Mouse (Mus musculus) lung, embryonic 16.5 days (tissue): Measurements from ENCODE around the gene Ap5z1. TPM values are rescaled to one million over a fixed set of nuclear protein-coding genes. Genes with fewer than 3 reads are reported as not detected.

Experiments used
- ATAC-seq: fragments of 200-750 bp; cut with Nextera tagmentation; 2 replicates; pipeline ENCODE4 v1.8.0; 2017; ENCODE audit warnings: low read depth, mild to moderate bottlenecking, moderate library complexity
- H3K27ac ChIP-seq: fragments of 300-500 bp; sonication (generic); 2 replicates; pipeline ENCODE4 v1.5.1; 2014; ENCODE audit warnings: mild to moderate bottlenecking, control low read depth, low read length
- H3K27me3 ChIP-seq: fragments of 300-500 bp; sonication (generic); 2 replicates; pipeline ENCODE4 v1.6.1; 2014; ENCODE audit warnings: low read depth, low read length, mixed read lengths; ENCODE audit not compliant: control insufficient read depth, insufficient read depth
- H3K36me3 ChIP-seq: fragments of 300-500 bp; sonication (generic); 2 replicates; pipeline ENCODE4 v1.6.1; 2014; ENCODE audit warnings: low read length; ENCODE audit not compliant: control insufficient read depth, insufficient read depth
- H3K4me1 ChIP-seq: fragments of 300-500 bp; sonication (generic); replicated peaks from 2 replicates; pipeline ENCODE4 v1.6.1; 2014; ENCODE audit warnings: low read length, mixed read lengths; ENCODE audit not compliant: control insufficient read depth, insufficient read depth
- H3K4me2 ChIP-seq: fragments of 300-500 bp; sonication (generic); 2 replicates; pipeline ENCODE4 v1.6.1; 2014; ENCODE audit warnings: low read depth, low read length, control low read depth
- H3K4me3 ChIP-seq: fragments of 300-500 bp; sonication (generic); 2 replicates; pipeline ENCODE4 v1.5.1; 2014; ENCODE audit warnings: mild to moderate bottlenecking, low read length, control low read depth
- H3K9ac ChIP-seq: fragments of 300-500 bp; sonication (generic); 2 replicates; pipeline ENCODE4 v1.6.1; 2014; ENCODE audit warnings: low read length, control low read depth
- H3K9me3 ChIP-seq: fragments of 300-500 bp; sonication (generic); 2 replicates; pipeline ENCODE4 v1.6.1; 2016; ENCODE audit warnings: low read length; ENCODE audit not compliant: control insufficient read depth
- WGBS: fragments of 180-500 bp; shearing (Covaris S2); extraction: QIAGEN DNeasy Blood & Tissue Kit; methylation state at CpG from one replicate; pipeline ENCODE4 v1.1.7; 2014; 5-methylcytosine and 5-hydroxymethylcytosine counted together
- polyA plus RNA-seq: library from polyadenylated mRNA; unstranded; fragments of >200 nt; fragmentation: Nextera tagmentation; extraction: Ambion mirVana; gene quantifications from 2 replicates; pipeline ENCODE4 v1.2.1, GENCODE M21; 2015

Ap5z1 gene
- polyA plus RNA-seq, 1 experiment from 2014 or later = 10.3 TPM

- no peak for ATAC-seq
- no peak overlapping the region for H3K27ac ChIP-seq
- H3K36me3 ChIP-seq = peaks cover 12% of the 10 kb centered on the region
- no peak overlapping the region for H3K4me2 ChIP-seq
- 85% methylated on average over 5 of the region's 5 CpGs for WGBS
- H3K9ac ChIP-seq = no peak overlapping the region
- H3K4me3 ChIP-seq = no peak overlapping the region
- H3K9me3 ChIP-seq = no peaks in the 10 kb centered on the region
- no peaks in the 10 kb centered on the region for H3K27me3 ChIP-seq
- H3K4me1 ChIP-seq = peaks cover 27% of the 10 kb centered on the region
Measured at GRCm38 (mm10) chr5:142434052-142434451, 29.7 kb upstream of the Ap5z1 start.

GRCm38 (mm10) chr5:142435736-142436135, 28.0 kb upstream of the Ap5z1 start:
- ATAC-seq = no peak
- H3K4me2 ChIP-seq = no peak overlapping the region
- H3K36me3 ChIP-seq = peaks cover 12% of the 10 kb centered on the region
- H3K4me1 ChIP-seq = peaks cover 34% of the 10 kb centered on the region
- 95% methylated on average over 15 of the region's 15 CpGs for WGBS
- no peak overlapping the region for H3K9ac ChIP-seq
- no peak overlapping the region for H3K4me3 ChIP-seq
- H3K27me3 ChIP-seq = no peaks in the 10 kb centered on the region
- no peaks in the 10 kb centered on the region for H3K9me3 ChIP-seq
- H3K27ac ChIP-seq = no peak overlapping the region

- Histone ChIP-seq H3K9ac (no peak overlapping the region), H3K27me3 (no peaks in the 10 kb centered on the region), H3K4me1 (peaks cover 34% of the 10 kb centered on the region), H3K27ac (no peak overlapping the region), H3K4me3 (no peak overlapping the region), H3K36me3 (peaks cover 12% of the 10 kb centered on the region), H3K9me3 (no peaks in the 10 kb centered on the region), H3K4me2 (no peak overlapping the region)
- 82% methylated on average over 16 of the region's 16 CpGs for WGBS
- ATAC-seq = no peak
Measured at GRCm38 (mm10) chr5:142438380-142438938, 25.3 kb upstream of the Ap5z1 start.

- Histone ChIP-seq H3K4me3 (peak overlapping the region; percentile 35), H3K4me2 (peak overlapping the region; percentile 56), H3K36me3 (peaks cover 10% of the 10 kb centered on the region), H3K27ac (peak overlapping the region; percentile 96), H3K27me3 (no peaks in the 10 kb centered on the region), H3K9me3 (no peaks in the 10 kb centered on the region), H3K4me1 (peaks cover 48% of the 10 kb centered on the region), H3K9ac (peak overlapping the region; percentile 42)
- ATAC-seq = no peak; the same call in 1 of the 2 replicates
- 1% methylated on average over 12 of the region's 12 CpGs for WGBS
Measured at GRCm38 (mm10) chr5:142439911-142440432, 23.8 kb upstream of the Ap5z1 start.

- Histone ChIP-seq H3K4me3 (peak overlapping the region; percentile 35), H3K27me3 (no peaks in the 10 kb centered on the region), H3K4me2 (peak overlapping the region; percentile 56), H3K36me3 (peaks cover 8% of the 10 kb centered on the region), H3K9me3 (no peaks in the 10 kb centered on the region), H3K4me1 (peaks cover 54% of the 10 kb centered on the region), H3K27ac (peak overlapping the region; percentile 96), H3K9ac (peak overlapping the region; percentile 55)
- peak; percentile 97 for ATAC-seq
- under 1% methylated on average over 19 of the region's 19 CpGs for WGBS
Measured at GRCm38 (mm10) chr5:142440451-142441147, 23.1 kb upstream of the Ap5z1 start.

GRCm38 (mm10) chr5:142441332-142442044, 22.3 kb upstream of the Ap5z1 start:
- Histone ChIP-seq H3K9me3 (no peaks in the 10 kb centered on the region), H3K9ac (peak overlapping the region; percentile 55), H3K27me3 (no peaks in the 10 kb centered on the region), H3K4me1 (peaks cover 56% of the 10 kb centered on the region), H3K4me3 (peak overlapping the region; percentile 35), H3K36me3 (no peaks in the 10 kb centered on the region), H3K27ac (peak overlapping the region; percentile 96), H3K4me2 (peak overlapping the region; percentile 56)
- ATAC-seq = no peak
- WGBS = 40% methylated on average over 22 of the region's 22 CpGs

- H3K27me3 ChIP-seq = no peaks in the 10 kb centered on the region
Measured at GRCm38 (mm10) chr5:142442045-142442440, 21.7 kb upstream of the Ap5z1 start.

GRCm38 (mm10) chr5:142443514-142443913, 20.2 kb upstream of the Ap5z1 start:
- no peak for ATAC-seq
- H3K4me3 ChIP-seq = no peak overlapping the region
- no peak overlapping the region for H3K4me2 ChIP-seq
- H3K9me3 ChIP-seq = no peaks in the 10 kb centered on the region
- H3K9ac ChIP-seq = 0 out of 2 replicates have a peak overlapping the region, but pooled peaks have one; percentile 5
- H3K27me3 ChIP-seq = no peaks in the 10 kb centered on the region
- peak overlapping the region; percentile 21 for H3K27ac ChIP-seq
- no peaks in the 10 kb centered on the region for H3K36me3 ChIP-seq
- WGBS = 63% methylated on average over 15 of the region's 15 CpGs
- H3K4me1 ChIP-seq = peaks cover 57% of the 10 kb centered on the region

More at GRCm38 (mm10) chr5:142442045-142442440, 21.7 kb upstream of the Ap5z1 start:
- Histone ChIP-seq H3K27ac (peak overlapping the region; percentile 96), H3K36me3 (no peaks in the 10 kb centered on the region), H3K9me3 (no peaks in the 10 kb centered on the region), H3K4me2 (no peak overlapping the region), H3K4me3 (no peak overlapping the region), H3K9ac (no peak overlapping the region), H3K4me1 (peaks cover 56% of the 10 kb centered on the region)
- 71% methylated on average over 7 of the region's 7 CpGs for WGBS
- no peak for ATAC-seq

GRCm38 (mm10) chr5:142443994-142444393, 19.8 kb upstream of the Ap5z1 start:
- no peaks in the 10 kb centered on the region for H3K9me3 ChIP-seq
- 0 out of 2 replicates have a peak overlapping the region, but pooled peaks have one; percentile 5 for H3K9ac ChIP-seq
- peaks cover 52% of the 10 kb centered on the region for H3K4me1 ChIP-seq

More at GRCm38 (mm10) chr5:142443994-142444393, 19.8 kb upstream of the Ap5z1 start:
- H3K4me3 ChIP-seq = no peak overlapping the region
- no peak for ATAC-seq
- no peaks in the 10 kb centered on the region for H3K27me3 ChIP-seq
- WGBS = 55% methylated on average over 14 of the region's 14 CpGs
- H3K36me3 ChIP-seq = 0 out of 2 replicates have a peak, but pooled peaks cover under 1% of the 10 kb centered on the region
- H3K4me2 ChIP-seq = no peak overlapping the region
- H3K27ac ChIP-seq = peak overlapping the region; percentile 21
